Mouse (Mus musculus): Measurements from ENCODE around the gene Dhx58.

The Dhx58 gene

GRCm38 (mm10) chr11:100703851-100704531 is at the start of gene Dhx58:
TSS of gene Dhx58 (minus strand) at chr11:100704271.
- DNase-seq (ENCODE audit: low spot score in 2 of 2): no peak

GRCm38 (mm10) chr11:100752294-100752693 is 48.2 kb upstream of the Dhx58 start:
- no peak for DNase-seq (ENCODE audit: low spot score in 2 of 2)

- no peak for DNase-seq (ENCODE audit: low spot score in 2 of 2)
Measured at GRCm38 (mm10) chr11:100750127-100750526, 46.1 kb upstream of the Dhx58 start.

- no peak for DNase-seq (ENCODE audit: low spot score in 2 of 2)
Measured at GRCm38 (mm10) chr11:100749469-100749868, 45.4 kb upstream of the Dhx58 start.

GRCm38 (mm10) chr11:100748620-100749019 is 44.5 kb upstream of the Dhx58 start:
- no peak for DNase-seq (ENCODE audit: low spot score in 2 of 2)

- DNase-seq (ENCODE audit: low spot score in 2 of 2): no peak
Measured at GRCm38 (mm10) chr11:100747114-100747513, 43.0 kb upstream of the Dhx58 start.

GRCm38 (mm10) chr11:100746546-100746945 is 42.5 kb upstream of the Dhx58 start:
- DNase-seq (ENCODE audit: low spot score in 2 of 2): no peak

- DNase-seq (ENCODE audit: low spot score in 2 of 2): peak in 1 of 2 experiments; percentile 45
Measured at GRCm38 (mm10) chr11:100745085-100745484, 41.0 kb upstream of the Dhx58 start.

GRCm38 (mm10) chr11:100741348-100741747 is 37.3 kb upstream of the Dhx58 start:
- no peak for DNase-seq (ENCODE audit: low spot score in 2 of 2)

- DNase-seq (ENCODE audit: low spot score in 2 of 2): no peak
Measured at GRCm38 (mm10) chr11:100738749-100739148, 34.7 kb upstream of the Dhx58 start.

GRCm38 (mm10) chr11:100738066-100738604 is 34.1 kb upstream of the Dhx58 start, which contains the start of gene Rab5c:
TSS of gene Rab5c (minus strand) at chr11:100738215.
- DNase-seq (ENCODE audit: low spot score in 2 of 2): peak; percentile 94 to 97

GRCm38 (mm10) chr11:100737105-100737733 is 33.1 kb upstream of the Dhx58 start:
- DNase-seq (ENCODE audit: low spot score in 2 of 2): no peak

GRCm38 (mm10) chr11:100736746-100737080 is 32.6 kb upstream of the Dhx58 start:
- DNase-seq (ENCODE audit: low spot score in 2 of 2): no peak

GRCm38 (mm10) chr11:100735954-100736745 is 32.1 kb upstream of the Dhx58 start:
- DNase-seq (ENCODE audit: low spot score in 2 of 2): no peak

GRCm38 (mm10) chr11:100735134-100735865 is 31.2 kb upstream of the Dhx58 start:
- DNase-seq (ENCODE audit: low spot score in 2 of 2): no peak

GRCm38 (mm10) chr11:100730477-100731205 is 26.6 kb upstream of the Dhx58 start:
- DNase-seq (ENCODE audit: low spot score in 2 of 2): no peak

GRCm38 (mm10) chr11:100729976-100730375 is 25.9 kb upstream of the Dhx58 start:
- no peak for DNase-seq (ENCODE audit: low spot score in 2 of 2)

- no peak for DNase-seq (ENCODE audit: low spot score in 2 of 2)
Measured at GRCm38 (mm10) chr11:100728601-100729000, 24.5 kb upstream of the Dhx58 start.

GRCm38 (mm10) chr11:100727201-100727600 is 23.1 kb upstream of the Dhx58 start:
- DNase-seq (ENCODE audit: low spot score in 2 of 2): no peak

- DNase-seq (ENCODE audit: low spot score in 2 of 2): no peak
Measured at GRCm38 (mm10) chr11:100724919-100725512, 20.9 kb upstream of the Dhx58 start.

Data from frontal cortex, postnatal 25 days (tissue).